Mouse (Mus musculus): Measurements from ENCODE around the gene Ulk4.
"Not testable (repeated sequence)": the region's sequence is repeated elsewhere in the genome, so short reads cannot be mapped to it uniquely, and the experiment has no call there.

The Ulk4 gene

GRCm38 (mm10) chr9:121064606-121065355 lies 212.2 kb downstream of the Ulk4 start:
- peak in 1 of 2 experiments; percentile 60 for DNase-seq (ENCODE audit: low spot score in 2 of 2)

GRCm38 (mm10) chr9:121062671-121063070 lies 214.3 kb downstream of the Ulk4 start:
- no peak for DNase-seq (ENCODE audit: low spot score in 2 of 2)

- no peak for DNase-seq (ENCODE audit: low spot score in 2 of 2)
Observed at GRCm38 (mm10) chr9:121061820-121062623, 215.0 kb downstream of the Ulk4 start.

GRCm38 (mm10) chr9:121060331-121060730 lies 216.7 kb downstream of the Ulk4 start:
- no peak for DNase-seq (ENCODE audit: low spot score in 2 of 2)

GRCm38 (mm10) chr9:121059286-121059685 lies 217.7 kb downstream of the Ulk4 start:
- no peak for DNase-seq (ENCODE audit: low spot score in 2 of 2)

- no peak for DNase-seq (ENCODE audit: low spot score in 2 of 2)
Observed at GRCm38 (mm10) chr9:121058538-121058937, 218.5 kb downstream of the Ulk4 start.

GRCm38 (mm10) chr9:121058116-121058515 lies 218.9 kb downstream of the Ulk4 start:
- no peak for DNase-seq (ENCODE audit: low spot score in 2 of 2)

GRCm38 (mm10) chr9:121057401-121057800 lies 219.6 kb downstream of the Ulk4 start:
- no peak for DNase-seq (ENCODE audit: low spot score in 2 of 2)

- DNase-seq (ENCODE audit: low spot score in 2 of 2) = no peak
Observed at GRCm38 (mm10) chr9:121056526-121056925, 220.5 kb downstream of the Ulk4 start.

GRCm38 (mm10) chr9:121056036-121056435 lies 221.0 kb downstream of the Ulk4 start:
- no peak for DNase-seq (ENCODE audit: low spot score in 2 of 2)

GRCm38 (mm10) chr9:121045657-121046056 lies 231.3 kb downstream of the Ulk4 start:
- not testable (repeated sequence) for DNase-seq (ENCODE audit: low spot score in 2 of 2)

GRCm38 (mm10) chr9:121044471-121045206 lies 232.4 kb downstream of the Ulk4 start:
- DNase-seq (ENCODE audit: low spot score in 2 of 2) = no peak

GRCm38 (mm10) chr9:121043021-121043420 lies 234.0 kb downstream of the Ulk4 start:
- no peak for DNase-seq (ENCODE audit: low spot score in 2 of 2)

- no peak for DNase-seq (ENCODE audit: low spot score in 2 of 2)
Observed at GRCm38 (mm10) chr9:121038396-121038795, 238.6 kb downstream of the Ulk4 start.

GRCm38 (mm10) chr9:121037975-121038374 lies 239.0 kb downstream of the Ulk4 start:
- DNase-seq (ENCODE audit: low spot score in 2 of 2) = no peak

GRCm38 (mm10) chr9:121035296-121035695 lies 241.7 kb downstream of the Ulk4 start:
- DNase-seq (ENCODE audit: low spot score in 2 of 2) = no peak

- no peak for DNase-seq (ENCODE audit: low spot score in 2 of 2)
Observed at GRCm38 (mm10) chr9:121033596-121033995, 243.4 kb downstream of the Ulk4 start.

- no peak for DNase-seq (ENCODE audit: low spot score in 2 of 2)
Observed at GRCm38 (mm10) chr9:121032322-121032964, 244.6 kb downstream of the Ulk4 start.

- no peak for DNase-seq (ENCODE audit: low spot score in 2 of 2)
Observed at GRCm38 (mm10) chr9:121030949-121031348, 246.0 kb downstream of the Ulk4 start.

- DNase-seq (ENCODE audit: low spot score in 2 of 2) = no peak
Observed at GRCm38 (mm10) chr9:121029786-121030185, 247.2 kb downstream of the Ulk4 start.

GRCm38 (mm10) chr9:121023526-121024264 lies 253.3 kb downstream of the Ulk4 start:
- DNase-seq (ENCODE audit: low spot score in 2 of 2) = peak; percentile 42 to 44

All from right cerebral cortex, postnatal 10 days (tissue).